Mouse (Mus musculus) small intestine, adult 2 months (tissue): ENCODE data around the gene Chad.

Experiments used
- CTCF ChIP-seq: fragments of 200-500 bp; IDR thresholded peaks from 2 replicates; pipeline ENCODE4 v1.5.1; 2012; ENCODE audit warnings: low read depth, mild to moderate bottlenecking, control low read depth, inconsistent platforms, low read length, moderate library complexity, mixed read lengths; ENCODE audit not compliant: insufficient replicate concordance, insufficient read length; ENCODE audit errors: extremely low read depth
- POLR2A ChIP-seq: fragments of 200-500 bp; IDR thresholded peaks from 2 replicates; pipeline ENCODE4 v1.6.1; 2012; ENCODE audit warnings: low read depth, mild to moderate bottlenecking, control low read depth, inconsistent platforms, low read length, moderate library complexity

DNA sequence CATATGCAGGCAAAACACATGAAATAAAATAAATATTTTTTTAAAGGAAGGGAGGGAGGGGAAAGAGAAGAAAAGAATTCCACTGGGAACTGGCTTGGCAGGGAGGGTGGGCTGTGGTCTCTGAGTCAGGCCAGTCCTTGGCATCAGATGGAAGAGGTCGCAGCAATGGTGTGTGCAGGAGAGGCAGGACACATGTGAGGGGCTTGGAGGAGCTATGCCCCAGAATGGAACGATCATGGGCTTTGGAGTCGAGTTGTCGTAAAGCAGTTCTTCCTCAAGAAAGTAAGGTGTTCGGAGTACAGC, 14.5 kb upstream of the Chad start:
- TF ChIP-seq CTCF, result no peak
- no peak for TF ChIP-seq POLR2A
